Mouse (Mus musculus): Measurements from ENCODE around the gene Ctsa. TPM values are rescaled to one million over a fixed set of nuclear protein-coding genes. Genes with fewer than 3 reads are reported as not detected.
"Not testable (repeated sequence)": the region's sequence is repeated elsewhere in the genome, so short reads cannot be mapped to it uniquely, and the experiment has no call there.

The Ctsa gene
- total and polyA plus RNA-seq, 3 experiments, result 19.9 to 45.5 (median 27.0) TPM

DNA sequence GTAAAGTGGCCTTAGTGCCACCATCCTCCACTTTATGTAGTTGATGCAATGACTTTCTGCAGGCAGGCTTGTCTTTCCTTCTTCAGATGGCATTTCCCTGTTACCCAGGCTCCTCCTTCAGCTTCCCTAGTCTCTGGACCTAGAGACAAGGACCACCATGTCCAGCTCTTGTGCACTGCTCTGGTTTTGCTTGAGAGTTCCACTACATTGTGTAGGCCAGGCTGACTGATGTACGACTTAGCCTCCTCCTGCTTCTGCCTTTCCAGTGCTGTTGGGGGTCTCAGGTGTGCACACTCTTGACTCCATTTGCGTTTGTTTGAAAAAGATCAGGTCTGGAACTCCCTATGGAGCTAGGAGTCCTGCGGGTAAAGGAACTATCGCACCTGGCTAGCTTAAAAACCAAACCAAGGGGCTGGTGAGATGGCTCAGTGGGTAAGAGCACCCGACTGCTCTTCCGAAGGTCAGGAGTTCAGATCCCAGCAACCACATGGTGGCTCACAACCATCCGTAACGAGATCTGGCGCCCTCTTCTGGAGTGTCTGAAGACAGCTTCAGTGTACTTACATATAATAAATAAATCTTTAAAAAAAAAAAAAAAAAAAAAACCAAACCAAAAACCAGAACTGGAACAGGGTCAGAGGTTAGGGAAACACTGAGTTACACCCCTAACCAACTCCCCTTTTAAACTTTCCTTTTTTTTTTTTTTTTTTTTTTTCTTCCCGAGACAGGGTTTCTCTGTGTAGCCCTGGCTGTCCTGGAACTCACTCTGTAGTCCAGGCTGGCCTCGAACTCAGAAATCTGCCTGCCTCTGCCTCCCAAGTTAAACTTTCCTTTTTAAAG lies 44.9 kb downstream of the Ctsa start:
- H3K9ac ChIP-seq (ENCODE audit: insufficient read depth, low read depth); H3K4me3 ChIP-seq (replicated peaks in 1 of 3; ENCODE audit: low read depth in 2 of 3, low read length in 2 of 3, poor library complexity in 1 of 3); H3K36me3 ChIP-seq (replicated peaks in 1 of 2; ENCODE audit: control insufficient read depth in 1 of 2, insufficient read depth in 1 of 2, low read length in 1 of 2); H3K27me3 ChIP-seq (replicated peaks); DNase-seq (ENCODE audit: extremely low read depth); dilution Hi-C loops (cut with MboI; ENCODE audit: extremely low pct_ligation_motif_present, extremely low pct_unique_long_range_greater_than_20kb, low sequenced_read_pairs); H3K9me3 ChIP-seq (replicated peaks; ENCODE audit: low read length); H3K27ac ChIP-seq (ENCODE audit: insufficient read depth, low read depth): not testable (repeated sequence)
- H3K79me2 ChIP-seq (replicated peaks; ENCODE audit: control insufficient read depth, extremely low read depth, insufficient read depth, poor library complexity, severe bottlenecking), result peaks cover 18% of the 10 kb centered on the region
- TF ChIP-seq ZNF384 (IDR thresholded peaks at IDR 0.05; ENCODE audit: low read depth, low read length) (peak; percentile 80), CTCF (conservative IDR thresholded peaks at IDR 0.05 in 1 of 2, IDR thresholded peaks at IDR 0.05 in 1 of 2; ENCODE audit: low read depth in 2 of 2, low read length in 2 of 2) (peak in 1 of 2 experiments; percentile 32; a peak in 1 of 4 replicates)
- in situ Hi-C loops (cut with MboI; ENCODE audit: low pct_ligation_motif_present, low pct_unique_long_range_greater_than_20kb, low sequenced_read_pairs), result loop anchor here (5.0 kb wide), 1 partner anchor 45 kb away; the partner anchor contains the start of genes Ctsa and Neurl2
- peaks cover 2 to 22% of the 10 kb centered on the region in 2 experiments for H3K4me1 ChIP-seq (ENCODE audit: control insufficient read depth in 1 of 2, insufficient read depth in 2 of 2)
- H3K4me2 ChIP-seq (ENCODE audit: insufficient read depth, low read depth, poor library complexity, severe bottlenecking), result peak overlapping the region; percentile 53; the same call in 1 of the 2 replicates

DNA sequence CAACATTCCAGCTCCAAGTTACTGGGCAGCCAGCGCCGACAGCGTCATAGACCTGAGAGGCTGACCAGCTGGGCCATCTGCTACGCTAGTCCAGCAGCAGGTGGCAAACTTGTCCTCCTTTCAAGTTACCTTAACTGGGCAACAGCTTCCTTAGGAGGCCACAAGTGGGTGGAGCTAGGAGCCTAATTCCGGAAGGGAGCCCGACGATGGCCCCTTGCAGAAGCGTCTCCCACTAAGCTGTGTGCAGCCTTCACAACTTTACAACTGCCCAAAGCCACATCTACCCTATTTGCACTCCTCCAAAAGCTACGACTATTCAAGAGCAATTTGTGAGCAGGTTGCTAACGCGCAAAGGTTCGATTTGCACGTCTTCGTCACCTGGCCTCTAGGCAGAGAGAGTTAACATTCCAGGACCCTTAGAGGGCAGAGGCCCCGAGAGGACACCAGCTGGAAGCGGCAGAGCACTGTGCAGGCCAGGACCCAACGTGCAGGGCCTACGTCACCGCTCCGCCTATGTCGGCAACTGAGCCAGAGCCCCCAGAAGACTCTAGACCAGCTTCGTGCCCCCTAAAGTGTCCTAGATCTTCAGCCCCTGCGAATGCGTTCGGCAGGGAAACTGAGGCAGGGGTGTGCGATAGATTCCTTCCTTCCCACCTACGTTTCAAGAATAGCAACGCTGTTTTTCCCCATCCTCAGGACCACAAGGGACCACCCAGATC lies 46.0 kb downstream of the Ctsa start:
- H3K4me3 ChIP-seq (replicated peaks in 1 of 3; ENCODE audit: low read depth in 2 of 3, low read length in 2 of 3, poor library complexity in 1 of 3), result peak overlapping the region; percentile 72 to 92 (median 75)
- peak; percentile 74 for DNase-seq (ENCODE audit: extremely low read depth)
- in situ Hi-C loops (cut with MboI; ENCODE audit: low pct_ligation_motif_present, low pct_unique_long_range_greater_than_20kb, low sequenced_read_pairs), result loop anchor here (5.0 kb wide), 1 partner anchor 46 kb away; the partner anchor contains the start of genes Ctsa and Neurl2
- H3K9ac ChIP-seq (ENCODE audit: insufficient read depth, low read depth), result peak overlapping the region; percentile 95
- peak overlapping the region; percentile 61 for H3K27ac ChIP-seq (ENCODE audit: insufficient read depth, low read depth)
- peak overlapping the region; percentile 53 for H3K4me2 ChIP-seq (ENCODE audit: insufficient read depth, low read depth, poor library complexity, severe bottlenecking)
- dilution Hi-C loops (cut with MboI; ENCODE audit: extremely low pct_ligation_motif_present, extremely low pct_unique_long_range_greater_than_20kb, low sequenced_read_pairs), result no loop called here
- H3K79me2 ChIP-seq (replicated peaks; ENCODE audit: control insufficient read depth, extremely low read depth, insufficient read depth, poor library complexity, severe bottlenecking), result peaks cover 18% of the 10 kb centered on the region
- H3K36me3 ChIP-seq (replicated peaks in 1 of 2; ENCODE audit: control insufficient read depth in 1 of 2, insufficient read depth in 1 of 2, low read length in 1 of 2), result peaks cover 6 to 13% of the 10 kb centered on the region in 2 experiments
- H3K9me3 ChIP-seq (replicated peaks; ENCODE audit: low read length), result no peaks in the 10 kb centered on the region
- H3K4me1 ChIP-seq (ENCODE audit: control insufficient read depth in 1 of 2, insufficient read depth in 2 of 2), result peaks cover 4 to 33% of the 10 kb centered on the region in 2 experiments
- no peaks in the 10 kb centered on the region for H3K27me3 ChIP-seq (replicated peaks)
- TF ChIP-seq POLR2AphosphoS2 (IDR thresholded peaks at IDR 0.05; ENCODE audit: low read depth, low read length) (no peak), CHD1 (IDR thresholded peaks at IDR 0.05; ENCODE audit: low read depth, low read length) (no peak; the same call in 1 of the 2 replicates), E2F4 (IDR thresholded peaks at IDR 0.05; ENCODE audit: insufficient replicate concordance, low read depth, low read length) (no peak), SMC3 (IDR thresholded peaks at IDR 0.05; ENCODE audit: low read depth, low read length) (0 out of 2 replicates have a peak, but pooled peaks have one; percentile 24), MEF2A (IDR thresholded peaks at IDR 0.05; ENCODE audit: borderline replicate concordance, low read depth, low read length) (peak; percentile 48; the same call in 1 of the 2 replicates), NELFE (IDR thresholded peaks at IDR 0.05; ENCODE audit: low read depth, low read length) (peak; percentile 68), PAX5 (IDR thresholded peaks at IDR 0.05; ENCODE audit: low read length) (no peak), EP300 (IDR thresholded peaks at IDR 0.05; ENCODE audit: low read length) (no peak), IRF4 (IDR thresholded peaks at IDR 0.05; ENCODE audit: low read depth, low read length) (peak; percentile 46; the same call in 1 of the 2 replicates), ZNF384 (IDR thresholded peaks at IDR 0.05; ENCODE audit: low read depth, low read length) (no peak), ZKSCAN1 (IDR thresholded peaks at IDR 0.05; ENCODE audit: borderline replicate concordance, low read depth, low read length) (no peak), KAT2A (IDR thresholded peaks at IDR 0.05; ENCODE audit: insufficient replicate concordance, low read length) (no peak), MAFK (IDR thresholded peaks at IDR 0.05; ENCODE audit: insufficient replicate concordance, low read length) (no peak), CTCF (conservative IDR thresholded peaks at IDR 0.05 in 1 of 2, IDR thresholded peaks at IDR 0.05 in 1 of 2; ENCODE audit: low read depth in 2 of 2, low read length in 2 of 2) (peak in 1 of 2 experiments; percentile 53; a peak in 2 of 4 replicates), BHLHE40 (IDR thresholded peaks at IDR 0.05; ENCODE audit: low read depth, low read length) (no peak), MYC (IDR thresholded peaks at IDR 0.05; ENCODE audit: low read depth, low read length) (no peak), ETS1 (conservative IDR thresholded peaks at IDR 0.05; ENCODE audit: low read depth, low read length) (no peak; the same call in 1 of the 2 replicates), JUND (conservative IDR thresholded peaks at IDR 0.05; ENCODE audit: low read depth, low read length) (no peak), HCFC1 (IDR thresholded peaks at IDR 0.05; ENCODE audit: low read depth, low read length) (peak; percentile 60; the same call in 1 of the 2 replicates), CHD2 (IDR thresholded peaks at IDR 0.05; ENCODE audit: low read length) (no peak), TBP (conservative IDR thresholded peaks at IDR 0.05; ENCODE audit: low read depth, low read length) (no peak), MAX (IDR thresholded peaks at IDR 0.05; ENCODE audit: low read length) (no peak; the same call in 1 of the 2 replicates), JUN (IDR thresholded peaks at IDR 0.05; ENCODE audit: insufficient read depth, low read depth, low read length) (no peak), NRF1 (IDR thresholded peaks at IDR 0.05; ENCODE audit: low read depth, low read length) (peak; percentile 50; the same call in 1 of the 2 replicates), SIN3A (IDR thresholded peaks at IDR 0.05; ENCODE audit: low read length) (peak; percentile 61; the same call in 1 of the 2 replicates), RAD21 (IDR thresholded peaks at IDR 0.05; ENCODE audit: low read depth, low read length) (peak; percentile 38), TCF12 (IDR thresholded peaks at IDR 0.05; ENCODE audit: low read depth, low read length) (peak; percentile 54; the same call in 1 of the 2 replicates), UBTF (IDR thresholded peaks at IDR 0.05; ENCODE audit: low read depth, low read length) (no peak)
